Comparison of ENCODE assay signal across 8 mouse cellular contexts in the genomic region with DNA sequence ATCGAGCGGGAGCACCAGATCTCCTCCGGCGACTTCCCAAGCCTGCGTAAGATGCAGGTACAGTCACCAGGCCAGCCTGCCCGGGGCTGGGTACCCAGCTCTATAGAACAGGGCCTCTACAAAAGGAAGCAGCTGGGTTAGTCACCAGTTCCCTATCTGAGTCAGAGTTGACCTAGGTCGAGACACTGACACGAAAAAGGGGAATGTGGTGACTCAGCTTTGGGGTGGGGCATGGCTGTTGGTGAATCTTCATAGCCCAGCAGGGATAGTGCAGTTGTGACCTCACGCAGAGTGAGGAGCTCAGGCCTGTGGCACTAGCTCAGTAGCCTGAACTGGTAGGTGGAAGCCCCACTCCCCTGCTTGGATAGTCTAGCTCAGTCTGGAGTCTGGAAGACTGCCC. TPM values are rescaled to one million over a fixed set of nuclear protein-coding genes. Genes with fewer than 3 reads are reported as not detected.
DNase-seq lines count a peak whose midpoint lies in the region; ATAC-seq and TF ChIP-seq lines count a peak whose summit lies in the region.

No protein-coding gene starts in this region.

- H3K27me3 ChIP-seq in lung, embryonic 14.5 days (ENCODE audit: insufficient read depth, low read length) = no peaks in the 10 kb centered on the region
- H3K27me3 ChIP-seq in hindbrain, postnatal 0 days (ENCODE audit: insufficient read depth, low read length) = no peaks in the 10 kb centered on the region

- peak; percentile 74 for DNase-seq in gastrocnemius, adult 18-20 months (ENCODE audit: low spot score)
- no peak for DNase-seq in gastrocnemius, adult 8-10 months (ENCODE audit: low spot score in 2 of 2)
- DNase-seq in NIH3T3 (ENCODE audit: low read depth) = peak; percentile 88
- DNase-seq in heart, adult 18-20 months = peak; percentile 67 to 87
- DNase-seq in lung, embryonic 14.5 days = peak; percentile 24
- no peak for DNase-seq in right cerebral cortex, postnatal 25 days
- DNase-seq in hindbrain, postnatal 0 days (ENCODE audit: low spot score) = no peak
- no peak for DNase-seq in left cerebral cortex, postnatal 4 days

- H3K36me3 ChIP-seq in lung, embryonic 14.5 days (ENCODE audit: insufficient read depth) = peaks cover 57% of the 10 kb centered on the region
- peaks cover 49% of the 10 kb centered on the region for H3K36me3 ChIP-seq in hindbrain, postnatal 0 days (ENCODE audit: insufficient read depth, low read length)

- H3K9ac ChIP-seq in lung, embryonic 14.5 days = no peak overlapping the region
- no peak overlapping the region for H3K9ac ChIP-seq in hindbrain, postnatal 0 days (replicated peaks; ENCODE audit: low read length)

- no peak for ATAC-seq in lung, embryonic 14.5 days (ENCODE audit: insufficient read depth)
- no peak for ATAC-seq in hindbrain, postnatal 0 days

- TF ChIP-seq CTCF in lung, embryonic 14.5 days (IDR thresholded peaks at IDR 0.05; ENCODE audit: low read depth) = no peak
- TF ChIP-seq CTCF in hindbrain, postnatal 0 days (IDR thresholded peaks at IDR 0.05; ENCODE audit: low read depth) = no peak

- H3K9me3 ChIP-seq in lung, embryonic 14.5 days (ENCODE audit: low read depth, low read length) = no peaks in the 10 kb centered on the region
- H3K9me3 ChIP-seq in hindbrain, postnatal 0 days (ENCODE audit: low read length) = no peaks in the 10 kb centered on the region

- no peak overlapping the region for H3K4me3 ChIP-seq in lung, embryonic 14.5 days (ENCODE audit: low read depth, low read length)
- no peak overlapping the region for H3K4me3 ChIP-seq in hindbrain, postnatal 0 days (ENCODE audit: low read length)

- intact Hi-C loops in left cerebral cortex, postnatal 4 days (cut with DNase I) = no loop called here

- peaks cover 4% of the 10 kb centered on the region; the same call in 1 of the 2 replicates for H3K4me1 ChIP-seq in lung, embryonic 14.5 days (ENCODE audit: insufficient read depth)
- no peaks in the 10 kb centered on the region for H3K4me1 ChIP-seq in hindbrain, postnatal 0 days (ENCODE audit: insufficient read depth, low read length)

- H3K4me2 ChIP-seq in lung, embryonic 14.5 days = no peak overlapping the region
- no peak overlapping the region for H3K4me2 ChIP-seq in hindbrain, postnatal 0 days (ENCODE audit: low read depth, low read length)

- no peak overlapping the region for H3K27ac ChIP-seq in lung, embryonic 14.5 days (ENCODE audit: low read depth)
- no peak overlapping the region for H3K27ac ChIP-seq in hindbrain, postnatal 0 days

- WGBS in lung, embryonic 14.5 days = 87% methylated on average over 9 of the region's 9 CpGs
- whole genome bisulfite sequencing in hindbrain, postnatal 0 days = 89% methylated on average over 9 of the region's 9 CpGs

RNA-seq across cellular contexts. Expression of a gene that starts 8.6 kb away (rescaled TPM):
- 1 to 10 TPM; 6.4 to 8.8 TPM for total RNA-seq in gastrocnemius, adult 18-20 months (2021)
- total RNA-seq in gastrocnemius, adult 8-10 months (2022) = 10 to 100 TPM in 1 of 4 experiments, 1 to 10 TPM in 3; 7.6 to 11.5 (median 8.5) TPM
- total RNA-seq in heart, adult 18-20 months (2021) = 10 to 100 TPM; 13.8 TPM
- polyA plus RNA-seq in lung, embryonic 14.5 days (2014; fragmentation: Nextera tagmentation; extraction: Ambion mirVana) = 0.82 and 1.2 TPM in 2 replicates
- total RNA-seq in hindbrain, postnatal 0 days (2014; rRNA removed) = 3.1 and 6.0 TPM in 2 replicates
- 0.29 and 0.33 TPM in 2 replicates for polyA plus RNA-seq in hindbrain, postnatal 0 days (2015; fragmentation: Nextera tagmentation; extraction: Ambion mirVana)
- total RNA-seq in left cerebral cortex, postnatal 4 days (2021) = 1 to 10 TPM; 5.0 to 5.7 TPM

RNA-seq across cellular contexts. Expression of a gene that starts 21.1 kb away (rescaled TPM):
- total RNA-seq in gastrocnemius, adult 18-20 months (2021) = 10 to 100 TPM; 30.2 to 40.3 TPM
- total RNA-seq in gastrocnemius, adult 8-10 months (2022) = 10 to 100 TPM; 24.1 to 29.2 (median 26.5) TPM
- 100 to 1,000 TPM; 101 to 107 TPM for total RNA-seq in heart, adult 18-20 months (2021)
- polyA plus RNA-seq in lung, embryonic 14.5 days (2014; fragmentation: Nextera tagmentation; extraction: Ambion mirVana) = 50.3 and 53.2 TPM in 2 replicates
- 127 and 135 TPM in 2 replicates for total RNA-seq in hindbrain, postnatal 0 days (2014; rRNA removed)
- polyA plus RNA-seq in hindbrain, postnatal 0 days (2015; fragmentation: Nextera tagmentation; extraction: Ambion mirVana) = 76.5 and 77.5 TPM in 2 replicates
- total RNA-seq in left cerebral cortex, postnatal 4 days (2021) = 10 to 100 TPM; 87.1 to 87.7 TPM

RNA-seq across cellular contexts. Expression of a gene that starts 37.1 kb away (rescaled TPM):
- 1 to 10 TPM; 6.2 to 6.9 TPM for total RNA-seq in gastrocnemius, adult 18-20 months (2021)
- 1 to 10 TPM; 5.3 to 7.9 (median 6.3) TPM for total RNA-seq in gastrocnemius, adult 8-10 months (2022)
- total RNA-seq in heart, adult 18-20 months (2021) = 10 to 100 TPM; 13.3 to 14.0 TPM
- polyA plus RNA-seq in lung, embryonic 14.5 days (2014; fragmentation: Nextera tagmentation; extraction: Ambion mirVana) = 60.3 and 68.6 TPM in 2 replicates
- total RNA-seq in hindbrain, postnatal 0 days (2014; rRNA removed) = 69.6 and 93.4 TPM in 2 replicates
- polyA plus RNA-seq in hindbrain, postnatal 0 days (2015; fragmentation: Nextera tagmentation; extraction: Ambion mirVana) = 57.8 and 59.5 TPM in 2 replicates
- total RNA-seq in left cerebral cortex, postnatal 4 days (2021) = 10 to 100 TPM; 81.1 to 81.4 TPM

RNA-seq across cellular contexts. Expression of a gene that starts 43.3 kb away (rescaled TPM):
- total RNA-seq in gastrocnemius, adult 18-20 months (2021) = 1 to 10 TPM; 7.4 to 8.3 TPM
- total RNA-seq in gastrocnemius, adult 8-10 months (2022) = 10 to 100 TPM in 1 of 4 experiments, 1 to 10 TPM in 3; 6.9 to 10.7 (median 8.0) TPM
- 10 to 100 TPM; 30.7 to 43.0 TPM for total RNA-seq in heart, adult 18-20 months (2021)
- polyA plus RNA-seq in lung, embryonic 14.5 days (2014; fragmentation: Nextera tagmentation; extraction: Ambion mirVana) = 13.4 and 22.2 TPM in 2 replicates
- 102 TPM in 2 replicates for total RNA-seq in hindbrain, postnatal 0 days (2014; rRNA removed)
- polyA plus RNA-seq in hindbrain, postnatal 0 days (2015; fragmentation: Nextera tagmentation; extraction: Ambion mirVana) = 18.6 and 21.4 TPM in 2 replicates
- 100 to 1,000 TPM in 1 of 2 experiments, 10 to 100 TPM in 1; 91.7 to 102 TPM for total RNA-seq in left cerebral cortex, postnatal 4 days (2021)

RNA-seq across cellular contexts. Expression of a gene that starts 56.2 kb away (rescaled TPM):
- 10 to 100 TPM; 16.7 to 20.0 TPM for total RNA-seq in gastrocnemius, adult 18-20 months (2021)
- 10 to 100 TPM; 16.5 to 18.9 (median 18.6) TPM for total RNA-seq in gastrocnemius, adult 8-10 months (2022)
- total RNA-seq in heart, adult 18-20 months (2021) = 10 to 100 TPM; 21.5 to 22.1 TPM
- 11.9 and 13.0 TPM in 2 replicates for polyA plus RNA-seq in lung, embryonic 14.5 days (2014; fragmentation: Nextera tagmentation; extraction: Ambion mirVana)
- 38.7 and 43.4 TPM in 2 replicates for total RNA-seq in hindbrain, postnatal 0 days (2014; rRNA removed)
- 7.6 and 8.9 TPM in 2 replicates for polyA plus RNA-seq in hindbrain, postnatal 0 days (2015; fragmentation: Nextera tagmentation; extraction: Ambion mirVana)
- total RNA-seq in left cerebral cortex, postnatal 4 days (2021) = 10 to 100 TPM; 29.3 to 29.7 TPM

Comparison
In these comparisons a context has a peak if more than half of its experiments do, and no peak if none do; other contexts are left out.
1. DNase-seq: peak in gastrocnemius, adult 18-20 months (single experiment), NIH3T3 (single experiment), heart, adult 18-20 months (2 of 2) and lung, embryonic 14.5 days (single experiment); none in gastrocnemius, adult 8-10 months (0 of 2), right cerebral cortex, postnatal 25 days (single experiment), hindbrain, postnatal 0 days (single experiment) and left cerebral cortex, postnatal 4 days (single experiment).